ENCODE assay signal across 9 mouse cellular contexts in genomic region chrX:152818996-152819395, GRCm38 (mm10). TPM values are rescaled to one million over a fixed set of nuclear protein-coding genes. Genes with fewer than 3 reads are reported as not detected.
DNase-seq lines count a peak whose midpoint lies in the region; ATAC-seq and TF ChIP-seq lines count a peak whose summit lies in the region.
"Had no signal": no experiment of that assay in that cellular context is flagged by ENCODE, and none has a peak within 500 bp of the region (broad histone marks: within the 10 kb centered on the region; RNA-seq: fewer than 3 reads in every experiment).

No protein-coding gene starts in this region.

- no peaks in the 10 kb centered on the region for H3K36me3 ChIP-seq in hindbrain, embryonic 11.5 days (ENCODE audit: control insufficient read depth, insufficient read depth, low read length)
- H3K36me3 ChIP-seq in hindbrain, embryonic 13.5 days, result no peaks in the 10 kb centered on the region
- H3K36me3 ChIP-seq in lung, embryonic 14.5 days (ENCODE audit: insufficient read depth), result no peaks in the 10 kb centered on the region
- H3K36me3 ChIP-seq in stomach, postnatal 0 days (ENCODE audit: control insufficient read depth, insufficient read depth, low read length), result no peaks in the 10 kb centered on the region
- H3K36me3 ChIP-seq in midbrain, embryonic 13.5 days, result no peaks in the 10 kb centered on the region

- H3K4me2 ChIP-seq in hindbrain, embryonic 11.5 days (replicated peaks; ENCODE audit: low read depth, low read length), result no peak overlapping the region
- no peak overlapping the region for H3K4me2 ChIP-seq in hindbrain, embryonic 13.5 days
- no peak overlapping the region for H3K4me2 ChIP-seq in lung, embryonic 14.5 days
- no peak overlapping the region for H3K4me2 ChIP-seq in stomach, postnatal 0 days (replicated peaks; ENCODE audit: low read depth)
- no peak overlapping the region for H3K4me2 ChIP-seq in midbrain, embryonic 13.5 days (replicated peaks)

- TF ChIP-seq CTCF in lung, embryonic 14.5 days (IDR thresholded peaks at IDR 0.05; ENCODE audit: low read depth), result peak; percentile 57
- peak; percentile 73 for TF ChIP-seq CTCF in stomach, postnatal 0 days (IDR thresholded peaks at IDR 0.05; ENCODE audit: low read depth)

- no peak overlapping the region for H3K27ac ChIP-seq in hindbrain, embryonic 11.5 days (ENCODE audit: low read depth, low read length)
- no peak overlapping the region for H3K27ac ChIP-seq in hindbrain, embryonic 13.5 days
- no peak overlapping the region for H3K27ac ChIP-seq in lung, embryonic 14.5 days (ENCODE audit: low read depth)
- no peak overlapping the region for H3K27ac ChIP-seq in stomach, postnatal 0 days (replicated peaks)
- H3K27ac ChIP-seq in midbrain, embryonic 13.5 days, result no peak overlapping the region

- no peak for ATAC-seq in hindbrain, embryonic 11.5 days (ENCODE audit: low FRiP score)
- no peak for ATAC-seq in hindbrain, embryonic 13.5 days (ENCODE audit: low FRiP score)
- no peak for ATAC-seq in lung, embryonic 14.5 days (ENCODE audit: insufficient read depth)
- no peak for ATAC-seq in stomach, postnatal 0 days (ENCODE audit: low FRiP score, low TSS enrichment)
- no peak for ATAC-seq in midbrain, embryonic 13.5 days

- no peak overlapping the region for H3K9ac ChIP-seq in hindbrain, embryonic 11.5 days (ENCODE audit: low read depth, low read length)
- no peak overlapping the region for H3K9ac ChIP-seq in hindbrain, embryonic 13.5 days
- H3K9ac ChIP-seq in lung, embryonic 14.5 days, result no peak overlapping the region
- no peak overlapping the region for H3K9ac ChIP-seq in stomach, postnatal 0 days (ENCODE audit: low read length)
- no peak overlapping the region for H3K9ac ChIP-seq in midbrain, embryonic 13.5 days (replicated peaks)

- TF ChIP-seq EP300 in stomach, postnatal 0 days (optimal IDR thresholded peaks at IDR 0.05), result no peak

- no peaks in the 10 kb centered on the region for H3K27me3 ChIP-seq in hindbrain, embryonic 11.5 days (ENCODE audit: control insufficient read depth, insufficient read depth, low read length)
- peaks cover 6% of the 10 kb centered on the region; the same call in 1 of the 2 replicates for H3K27me3 ChIP-seq in hindbrain, embryonic 13.5 days
- H3K27me3 ChIP-seq in lung, embryonic 14.5 days (ENCODE audit: insufficient read depth, low read length), result no peaks in the 10 kb centered on the region
- H3K27me3 ChIP-seq in stomach, postnatal 0 days (ENCODE audit: control insufficient read depth, insufficient read depth, low read length), result no peaks in the 10 kb centered on the region
- peaks cover 8% of the 10 kb centered on the region; the same call in 1 of the 2 replicates for H3K27me3 ChIP-seq in midbrain, embryonic 13.5 days

- no peaks in the 10 kb centered on the region for H3K4me1 ChIP-seq in hindbrain, embryonic 11.5 days (replicated peaks; ENCODE audit: control insufficient read depth, insufficient read depth, low read length)
- no peaks in the 10 kb centered on the region for H3K4me1 ChIP-seq in hindbrain, embryonic 13.5 days (replicated peaks)
- no peaks in the 10 kb centered on the region for H3K4me1 ChIP-seq in lung, embryonic 14.5 days (ENCODE audit: insufficient read depth)
- no peaks in the 10 kb centered on the region for H3K4me1 ChIP-seq in stomach, postnatal 0 days (replicated peaks; ENCODE audit: control insufficient read depth, insufficient read depth)
- no peaks in the 10 kb centered on the region for H3K4me1 ChIP-seq in midbrain, embryonic 13.5 days (replicated peaks)

- H3K4me3 ChIP-seq in hindbrain, embryonic 11.5 days (ENCODE audit: low read depth, low read length), result no peak overlapping the region
- no peak overlapping the region for H3K4me3 ChIP-seq in hindbrain, embryonic 13.5 days
- H3K4me3 ChIP-seq in lung, embryonic 14.5 days (ENCODE audit: low read depth, low read length), result no peak overlapping the region
- no peak overlapping the region for H3K4me3 ChIP-seq in stomach, postnatal 0 days (ENCODE audit: low read depth, low read length)
- H3K4me3 ChIP-seq in midbrain, embryonic 13.5 days (replicated peaks), result no peak overlapping the region

- H3K9me3 ChIP-seq in hindbrain, embryonic 11.5 days (ENCODE audit: control insufficient read depth, low read length), result no peaks in the 10 kb centered on the region
- H3K9me3 ChIP-seq in hindbrain, embryonic 13.5 days, result no peaks in the 10 kb centered on the region
- no peaks in the 10 kb centered on the region for H3K9me3 ChIP-seq in lung, embryonic 14.5 days (ENCODE audit: low read depth, low read length)
- no peaks in the 10 kb centered on the region for H3K9me3 ChIP-seq in stomach, postnatal 0 days (ENCODE audit: control insufficient read depth, low read length)
- H3K9me3 ChIP-seq in midbrain, embryonic 13.5 days, result no peaks in the 10 kb centered on the region

- peak; percentile 8 for DNase-seq in hindbrain, embryonic 11.5 days (ENCODE audit: low spot score)
- DNase-seq in lung, embryonic 14.5 days, result peak; percentile 19
- no peak for DNase-seq in lung, postnatal 4 days
- DNase-seq in embryo, embryonic 11 days, result peak; percentile 5
- peak; percentile 12 for DNase-seq in stomach, postnatal 0 days (ENCODE audit: low spot score)
- DNase-seq: layer of hippocampus, postnatal 36 days; thymus, postnatal 14 days had no signal

RNA-seq across cellular contexts. Expression of gene Gpr143, which starts 37.3 kb away (rescaled TPM):
- 0.14 and 0.15 TPM in 2 replicates for polyA plus RNA-seq in hindbrain, embryonic 11.5 days (2014; fragmentation: Nextera tagmentation; extraction: Ambion mirVana)
- 0.16 TPM in 1 of 2 replicates, not detected in the other for polyA plus RNA-seq in hindbrain, embryonic 13.5 days (2015; fragmentation: Nextera tagmentation; extraction: Ambion mirVana)
- polyA plus RNA-seq in lung, embryonic 14.5 days (2014; fragmentation: Nextera tagmentation; extraction: Ambion mirVana), result 0.24 and 0.47 TPM in 2 replicates
- polyA plus RNA-seq in stomach, postnatal 0 days (2015; fragmentation: Nextera tagmentation; extraction: Ambion mirVana), result 0.07 TPM in 1 of 2 replicates, not detected in the other
- polyA plus RNA-seq in midbrain, embryonic 13.5 days (2015; fragmentation: Nextera tagmentation; extraction: Ambion mirVana), result 0.16 and 0.17 TPM in 2 replicates

RNA-seq across cellular contexts. Expression of gene Shroom2, which starts 49.7 kb away (rescaled TPM):
- polyA plus RNA-seq in hindbrain, embryonic 11.5 days (2014; fragmentation: Nextera tagmentation; extraction: Ambion mirVana), result 14.3 and 14.4 TPM in 2 replicates
- polyA plus RNA-seq in hindbrain, embryonic 13.5 days (2015; fragmentation: Nextera tagmentation; extraction: Ambion mirVana), result 75.2 and 81.5 TPM in 2 replicates
- 11.8 and 12.2 TPM in 2 replicates for polyA plus RNA-seq in lung, embryonic 14.5 days (2014; fragmentation: Nextera tagmentation; extraction: Ambion mirVana)
- polyA plus RNA-seq in stomach, postnatal 0 days (2015; fragmentation: Nextera tagmentation; extraction: Ambion mirVana), result 2.1 and 2.5 TPM in 2 replicates
- polyA plus RNA-seq in midbrain, embryonic 13.5 days (2015; fragmentation: Nextera tagmentation; extraction: Ambion mirVana), result 46.8 and 47.2 TPM in 2 replicates

Comparison
In these comparisons a context has a peak if more than half of its experiments do, and no peak if none do; other contexts are left out.
1. DNase-seq: peak in hindbrain, embryonic 11.5 days (single experiment), lung, embryonic 14.5 days (single experiment), embryo, embryonic 11 days (single experiment) and stomach, postnatal 0 days (single experiment); none in lung, postnatal 4 days (0 of 2).